ENCODE assay signal across 15 mouse cellular contexts in genomic region chr11:65367825-65368224, GRCm38 (mm10).
A peak's percentile ranks its signal among the peaks of the same experiment; 100 is the strongest.
DNase-seq lines count a peak whose midpoint lies in the region; ATAC-seq and TF ChIP-seq lines count a peak whose summit lies in the region.
"Had no signal": no experiment of that assay in that cellular context is flagged by ENCODE, and none has a peak within 500 bp of the region (broad histone marks: within the 10 kb centered on the region; RNA-seq: fewer than 3 reads in every experiment).

No protein-coding gene starts in this region.

- WGBS in kidney, embryonic 16.5 days = 64% methylated on average over 5 of the region's 5 CpGs
- WGBS in heart, embryonic 13.5 days = 45% methylated on average over 5 of the region's 5 CpGs
- WGBS in intestine, postnatal 0 days = 50% methylated on average over 5 of the region's 5 CpGs

- H3K9ac ChIP-seq in kidney, embryonic 16.5 days (replicated peaks; ENCODE audit: low read length) = no peak overlapping the region
- peak overlapping the region; percentile 5; the same call in 1 of the 2 replicates for H3K9ac ChIP-seq in heart, embryonic 13.5 days
- no peak overlapping the region for H3K9ac ChIP-seq in intestine, postnatal 0 days (ENCODE audit: low read depth, low read length)
- H3K9ac ChIP-seq: liver, postnatal 0 days had no signal

- TF ChIP-seq POLR2A in embryonic fibroblast, embryonic 13.5 days (IDR thresholded peaks at IDR 0.05; ENCODE audit: low read depth, low read length) = no peak

- H3K4me3 ChIP-seq in kidney, embryonic 16.5 days (ENCODE audit: low read length) = no peak overlapping the region
- no peak overlapping the region for H3K4me3 ChIP-seq in embryonic fibroblast, embryonic 13.5 days (ENCODE audit: insufficient read depth, low read length)
- H3K4me3 ChIP-seq in heart, embryonic 13.5 days = no peak overlapping the region
- no peak overlapping the region for H3K4me3 ChIP-seq in intestine, postnatal 0 days (ENCODE audit: low read depth, low read length)
- H3K4me3 ChIP-seq: forebrain, embryonic 10.5 days had no signal

- no peak for TF ChIP-seq CTCF in embryonic fibroblast, embryonic 13.5 days (IDR thresholded peaks at IDR 0.05; ENCODE audit: borderline replicate concordance, insufficient read depth, low read length)
- no peak for TF ChIP-seq CTCF in intestine, postnatal 0 days (IDR thresholded peaks at IDR 0.05; ENCODE audit: low read depth)

- no peak overlapping the region for H3K27ac ChIP-seq in kidney, embryonic 16.5 days (ENCODE audit: low read length)
- H3K27ac ChIP-seq in embryonic fibroblast, embryonic 13.5 days (ENCODE audit: insufficient read depth, low read length) = 0 out of 2 replicates have a peak overlapping the region, but pooled peaks have one; percentile 6
- H3K27ac ChIP-seq in heart, embryonic 13.5 days (replicated peaks) = peak overlapping the region; percentile 97
- no peak overlapping the region for H3K27ac ChIP-seq in intestine, postnatal 0 days (ENCODE audit: low read depth, low read length)
- H3K27ac ChIP-seq: forebrain, embryonic 10.5 days had no signal

- no peak overlapping the region for H3K4me2 ChIP-seq in kidney, embryonic 16.5 days (replicated peaks; ENCODE audit: low read depth, low read length)
- H3K4me2 ChIP-seq in heart, embryonic 13.5 days = no peak overlapping the region
- H3K4me2 ChIP-seq in intestine, postnatal 0 days (replicated peaks; ENCODE audit: low read depth) = no peak overlapping the region

- no peak for ATAC-seq in kidney, embryonic 16.5 days (ENCODE audit: low FRiP score, low TSS enrichment)
- no peak for ATAC-seq in heart, embryonic 13.5 days (ENCODE audit: extremely low read depth, insufficient number of reproducible peaks, low FRiP score, low TSS enrichment)
- ATAC-seq in intestine, postnatal 0 days = no peak
- no peak for ATAC-seq in CD4-positive, CD25-positive, alpha-beta regulatory T cell, adult 4 months
- ATAC-seq: inflammation-experienced regulatory T-cells, adult 6 months; liver, postnatal 0 days had no signal

- no peaks in the 10 kb centered on the region; the same call in 1 of the 2 replicates for H3K9me3 ChIP-seq in kidney, embryonic 16.5 days (ENCODE audit: low read length)
- H3K9me3 ChIP-seq in heart, embryonic 13.5 days = 0 out of 2 replicates have a peak, but pooled peaks cover 4% of the 10 kb centered on the region
- no peaks in the 10 kb centered on the region for H3K9me3 ChIP-seq in intestine, postnatal 0 days (ENCODE audit: control insufficient read depth)
- H3K9me3 ChIP-seq: forebrain, embryonic 10.5 days had no signal

- 0 out of 2 replicates have a peak, but pooled peaks cover 6% of the 10 kb centered on the region for H3K4me1 ChIP-seq in kidney, embryonic 16.5 days (ENCODE audit: insufficient read depth, low read length)
- H3K4me1 ChIP-seq in embryonic fibroblast, embryonic 13.5 days (ENCODE audit: control insufficient read depth, insufficient read depth, low read length) = peaks cover 13% of the 10 kb centered on the region
- peaks cover 56% of the 10 kb centered on the region for H3K4me1 ChIP-seq in heart, embryonic 13.5 days
- no peaks in the 10 kb centered on the region for H3K4me1 ChIP-seq in intestine, postnatal 0 days (replicated peaks; ENCODE audit: control insufficient read depth, insufficient read depth, low read length)

- DNase-seq in kidney, adult 9 months = peak; percentile 14
- DNase-seq in lung, postnatal 10 days = peak; percentile 38
- no peak for DNase-seq in left cerebral cortex, adult 11 months (ENCODE audit: low spot score)
- DNase-seq: cerebellum, adult 8-10 months; embryo, embryonic 11 days; left cerebral cortex, postnatal 4 days; liver, postnatal 0 days; right cerebral cortex, postnatal 14 days had no signal

- H3K36me3 ChIP-seq in kidney, embryonic 16.5 days (ENCODE audit: insufficient read depth, low read length) = no peaks in the 10 kb centered on the region
- no peaks in the 10 kb centered on the region for H3K36me3 ChIP-seq in heart, embryonic 13.5 days
- no peaks in the 10 kb centered on the region for H3K36me3 ChIP-seq in intestine, postnatal 0 days (ENCODE audit: control insufficient read depth, insufficient read depth)
- H3K36me3 ChIP-seq: forebrain, embryonic 10.5 days had no signal

- no peaks in the 10 kb centered on the region for H3K27me3 ChIP-seq in kidney, embryonic 16.5 days (ENCODE audit: insufficient read depth, low read length)
- H3K27me3 ChIP-seq in heart, embryonic 13.5 days (replicated peaks) = no peaks in the 10 kb centered on the region
- H3K27me3 ChIP-seq in intestine, postnatal 0 days (replicated peaks; ENCODE audit: control insufficient read depth, insufficient read depth, low read length) = no peaks in the 10 kb centered on the region

Comparison
In these comparisons a context has a peak if more than half of its experiments do, and no peak if none do; other contexts are left out.
1. H3K27ac ChIP-seq: peak in embryonic fibroblast, embryonic 13.5 days (single experiment) and heart, embryonic 13.5 days (single experiment); none in kidney, embryonic 16.5 days (single experiment) and intestine, postnatal 0 days (single experiment).